Mouse (Mus musculus): ENCODE measurements around the gene Tec. TPM values are rescaled to one million over a fixed set of nuclear protein-coding genes. Genes with fewer than 3 reads are reported as not detected.

Gene Tec
- 2.9 and 3.0 TPM in 2 replicates for polyA plus RNA-seq (2014; fragmentation: Nextera tagmentation; extraction: Ambion mirVana)

DNA sequence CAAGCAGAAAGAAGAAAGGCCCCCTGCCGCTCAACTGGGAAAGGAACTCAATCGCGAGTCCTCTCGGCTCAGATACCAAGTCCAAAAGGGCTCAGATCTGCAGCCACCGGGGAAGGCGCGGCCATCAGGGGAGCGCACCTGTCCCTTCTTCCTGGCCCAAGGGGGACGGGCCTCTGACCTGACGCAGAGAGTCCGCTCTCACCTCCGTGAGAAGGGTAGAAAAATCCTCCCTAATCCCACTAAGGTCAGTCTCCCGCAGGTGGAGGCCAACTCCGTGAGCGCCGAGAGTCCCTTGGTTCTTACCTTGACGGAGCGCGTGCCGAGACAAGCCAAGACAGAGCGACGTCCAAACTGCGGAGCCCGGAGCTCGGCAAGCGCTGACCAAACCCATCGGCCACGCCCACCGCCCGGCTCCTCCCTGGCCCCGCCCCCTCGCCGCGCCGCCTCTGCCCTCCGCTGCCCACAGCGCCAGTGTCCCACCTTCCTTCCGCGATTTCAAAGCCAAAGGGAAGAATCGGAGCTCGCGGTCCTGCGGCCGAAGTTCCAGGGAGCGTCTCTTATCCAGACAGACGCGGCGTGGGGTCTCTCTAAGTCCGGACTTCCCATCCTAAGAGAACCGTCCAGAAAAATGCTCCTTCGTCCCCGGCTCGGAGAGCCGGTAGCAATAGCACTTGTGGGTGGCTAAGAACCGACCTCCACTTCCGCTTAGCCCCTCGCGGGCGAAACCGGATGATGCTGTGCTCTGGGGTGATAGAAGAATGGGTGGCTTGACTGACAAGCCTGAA lies at the start of gene Tec:
Gene Tec, minus strand, starts transcription at position 393 of the 785 bp plus-strand sequence.
- under 1% methylated on average over 59 of the region's 60 CpGs for WGBS
- no peak within 1 kb of the TSS for H3K27ac ChIP-seq (ENCODE audit: low read depth, low read length)
- no peaks in the 10 kb centered on the region for H3K36me3 ChIP-seq (ENCODE audit: control insufficient read depth, insufficient read depth, low read length)
- DNase-seq (ENCODE audit: low spot score), result peak; percentile 94
- H3K9me3 ChIP-seq (ENCODE audit: control insufficient read depth, low read length), result no peaks in the 10 kb centered on the region; the same call in 1 of the 2 replicates
- H3K4me2 ChIP-seq (ENCODE audit: low read depth, low read length, severe bottlenecking), result peak within 1 kb of the TSS; percentile 84
- no peaks in the 10 kb centered on the region for H3K4me1 ChIP-seq (replicated peaks; ENCODE audit: control insufficient read depth, insufficient read depth, low read length)
- peak within 1 kb of the TSS; percentile 46 for H3K4me3 ChIP-seq (ENCODE audit: low read depth, low read length)
- H3K9ac ChIP-seq (ENCODE audit: low read length), result peak within 1 kb of the TSS; percentile 56
- peaks cover 21% of the 10 kb centered on the region for H3K27me3 ChIP-seq (ENCODE audit: control insufficient read depth, insufficient read depth, low read length)
- ATAC-seq (replicated peaks; ENCODE audit: low FRiP score), result peak; percentile 95

DNA sequence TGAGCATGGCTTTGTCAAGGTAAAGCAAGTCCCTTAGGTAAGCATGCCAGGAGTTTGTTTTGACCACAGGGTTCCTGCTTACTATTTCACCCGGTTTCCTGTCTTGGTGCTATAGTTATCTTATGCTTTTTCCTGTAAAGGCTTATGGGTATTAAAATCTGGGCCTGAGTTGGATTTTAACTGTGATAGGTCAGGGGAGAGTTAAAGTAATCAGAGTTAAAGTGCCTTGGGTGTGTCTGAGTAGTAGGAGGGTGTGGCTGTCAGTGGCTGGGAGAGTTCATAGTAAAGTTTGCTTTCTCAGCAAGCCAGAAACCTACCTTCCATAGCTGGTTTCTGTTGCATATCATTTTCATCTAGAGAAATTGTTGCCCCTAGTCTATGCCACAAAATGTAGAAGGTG lies 48.6 kb upstream of the Tec start:
- H3K27ac ChIP-seq (ENCODE audit: low read depth, low read length), result no peak overlapping the region
- no peak overlapping the region for H3K9ac ChIP-seq (ENCODE audit: low read length)
- no peak overlapping the region for H3K4me3 ChIP-seq (ENCODE audit: low read depth, low read length)
- ATAC-seq (replicated peaks; ENCODE audit: low FRiP score) (no peak), DNase-seq (ENCODE audit: low spot score) (no peak)
- H3K4me1 ChIP-seq (replicated peaks; ENCODE audit: control insufficient read depth, insufficient read depth, low read length), result peaks cover 5% of the 10 kb centered on the region; the same call in 1 of the 2 replicates
- no peaks in the 10 kb centered on the region for H3K27me3 ChIP-seq (ENCODE audit: control insufficient read depth, insufficient read depth, low read length)
- no peak overlapping the region; the same call in 1 of the 2 replicates for H3K4me2 ChIP-seq (ENCODE audit: low read depth, low read length, severe bottlenecking)
- H3K36me3 ChIP-seq (ENCODE audit: control insufficient read depth, insufficient read depth, low read length), result no peaks in the 10 kb centered on the region
- H3K9me3 ChIP-seq (ENCODE audit: control insufficient read depth, low read length), result no peaks in the 10 kb centered on the region
- 65% methylated on average over 1 of the region's 1 CpGs for WGBS

DNA sequence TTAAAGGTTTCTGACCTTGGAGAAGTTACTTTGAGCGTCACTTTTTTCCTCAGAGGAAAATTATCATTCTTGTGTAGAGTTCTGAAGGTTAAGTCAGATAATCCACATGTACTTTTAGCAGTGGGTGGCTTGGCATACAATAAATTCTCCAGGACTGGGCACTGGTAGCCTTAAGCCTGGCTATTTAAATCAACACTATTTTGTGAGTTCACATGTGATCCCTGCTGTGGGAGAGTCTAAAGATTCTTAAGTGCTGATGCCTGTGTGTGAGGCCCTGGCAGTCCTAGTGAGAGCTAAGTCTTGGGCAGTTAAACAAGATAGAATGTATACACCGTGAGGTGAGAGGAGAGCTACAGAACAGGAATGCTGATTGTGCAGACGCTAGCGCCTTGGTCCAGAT lies 47.8 kb upstream of the Tec start:
- Histone ChIP-seq H3K4me1 (replicated peaks; ENCODE audit: control insufficient read depth, insufficient read depth, low read length) (peaks cover 5% of the 10 kb centered on the region; the same call in 1 of the 2 replicates), H3K4me2 (ENCODE audit: low read depth, low read length, severe bottlenecking) (peak overlapping the region; percentile 66), H3K4me3 (ENCODE audit: low read depth, low read length) (peak overlapping the region; percentile 95), H3K9me3 (ENCODE audit: control insufficient read depth, low read length) (no peaks in the 10 kb centered on the region), H3K27ac (ENCODE audit: low read depth, low read length) (no peak overlapping the region), H3K9ac (ENCODE audit: low read length) (peak overlapping the region; percentile 83), H3K36me3 (ENCODE audit: control insufficient read depth, insufficient read depth, low read length) (no peaks in the 10 kb centered on the region), H3K27me3 (ENCODE audit: control insufficient read depth, insufficient read depth, low read length) (no peaks in the 10 kb centered on the region)
- DNase-seq (ENCODE audit: low spot score), result no peak
- ATAC-seq (replicated peaks; ENCODE audit: low FRiP score), result no peak
- 42% methylated on average over 4 of the region's 4 CpGs for WGBS

DNA sequence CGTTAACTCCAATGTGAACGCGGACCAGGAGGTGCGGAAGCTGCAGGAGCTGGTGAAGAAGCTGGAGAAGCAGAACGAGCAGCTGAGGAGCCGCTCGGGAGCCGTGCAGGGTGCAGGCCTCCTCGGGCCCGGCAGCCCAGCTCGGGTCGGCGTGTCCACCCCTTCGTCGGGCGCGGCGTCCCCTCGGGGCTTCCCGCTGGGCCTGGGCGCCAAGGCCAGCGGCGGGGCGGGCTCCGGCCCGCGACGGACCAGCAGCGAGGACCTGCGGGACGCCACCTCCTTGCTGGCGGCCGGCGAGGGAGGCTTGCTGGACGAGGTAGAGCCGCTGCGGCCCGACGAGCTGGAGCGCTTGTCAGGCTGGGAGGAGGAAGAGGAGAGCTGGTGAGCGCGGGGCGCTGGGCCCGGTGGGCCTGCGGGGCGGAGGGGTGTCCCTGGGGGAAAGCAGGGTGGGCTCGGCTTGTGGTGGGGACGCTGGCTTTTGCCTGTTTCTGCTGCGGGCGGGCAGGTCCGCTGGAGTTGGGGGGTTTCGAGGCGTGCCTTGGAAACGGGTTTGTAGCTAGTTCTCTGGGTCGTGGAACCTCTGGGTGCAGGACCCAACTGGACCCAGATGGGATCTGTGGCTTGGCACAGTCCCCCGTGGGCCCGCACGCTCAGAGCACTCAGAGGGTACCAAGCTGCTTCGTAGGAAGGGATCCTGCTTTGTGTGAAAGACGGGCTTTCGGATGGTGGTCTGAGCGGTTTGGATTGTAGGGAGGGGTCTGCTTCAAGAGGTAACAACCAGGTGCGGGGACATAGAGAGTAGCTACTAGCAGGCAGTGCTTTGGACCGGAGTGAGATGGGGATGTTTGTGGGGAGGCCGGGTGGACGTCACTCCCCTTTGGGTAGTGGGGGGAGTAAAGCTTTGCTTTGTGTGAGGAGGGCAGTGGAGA lies 46.6 kb upstream of the Tec start:
- H3K9ac ChIP-seq (ENCODE audit: low read length), result peak overlapping the region; percentile 83
- peaks cover 5% of the 10 kb centered on the region; the same call in 1 of the 2 replicates for H3K4me1 ChIP-seq (replicated peaks; ENCODE audit: control insufficient read depth, insufficient read depth, low read length)
- WGBS, result under 1% methylated on average over 56 of the region's 66 CpGs
- H3K27ac ChIP-seq (ENCODE audit: low read depth, low read length), result peak overlapping the region; percentile 94
- peak overlapping the region; percentile 66 for H3K4me2 ChIP-seq (ENCODE audit: low read depth, low read length, severe bottlenecking)
- DNase-seq (ENCODE audit: low spot score), result peak; percentile 85
- H3K36me3 ChIP-seq (ENCODE audit: control insufficient read depth, insufficient read depth, low read length), result no peaks in the 10 kb centered on the region
- peak; percentile 36 for ATAC-seq (replicated peaks; ENCODE audit: low FRiP score)
- peak overlapping the region; percentile 95 for H3K4me3 ChIP-seq (ENCODE audit: low read depth, low read length)
- H3K9me3 ChIP-seq (ENCODE audit: control insufficient read depth, low read length), result no peaks in the 10 kb centered on the region
- no peaks in the 10 kb centered on the region for H3K27me3 ChIP-seq (ENCODE audit: control insufficient read depth, insufficient read depth, low read length)

DNA sequence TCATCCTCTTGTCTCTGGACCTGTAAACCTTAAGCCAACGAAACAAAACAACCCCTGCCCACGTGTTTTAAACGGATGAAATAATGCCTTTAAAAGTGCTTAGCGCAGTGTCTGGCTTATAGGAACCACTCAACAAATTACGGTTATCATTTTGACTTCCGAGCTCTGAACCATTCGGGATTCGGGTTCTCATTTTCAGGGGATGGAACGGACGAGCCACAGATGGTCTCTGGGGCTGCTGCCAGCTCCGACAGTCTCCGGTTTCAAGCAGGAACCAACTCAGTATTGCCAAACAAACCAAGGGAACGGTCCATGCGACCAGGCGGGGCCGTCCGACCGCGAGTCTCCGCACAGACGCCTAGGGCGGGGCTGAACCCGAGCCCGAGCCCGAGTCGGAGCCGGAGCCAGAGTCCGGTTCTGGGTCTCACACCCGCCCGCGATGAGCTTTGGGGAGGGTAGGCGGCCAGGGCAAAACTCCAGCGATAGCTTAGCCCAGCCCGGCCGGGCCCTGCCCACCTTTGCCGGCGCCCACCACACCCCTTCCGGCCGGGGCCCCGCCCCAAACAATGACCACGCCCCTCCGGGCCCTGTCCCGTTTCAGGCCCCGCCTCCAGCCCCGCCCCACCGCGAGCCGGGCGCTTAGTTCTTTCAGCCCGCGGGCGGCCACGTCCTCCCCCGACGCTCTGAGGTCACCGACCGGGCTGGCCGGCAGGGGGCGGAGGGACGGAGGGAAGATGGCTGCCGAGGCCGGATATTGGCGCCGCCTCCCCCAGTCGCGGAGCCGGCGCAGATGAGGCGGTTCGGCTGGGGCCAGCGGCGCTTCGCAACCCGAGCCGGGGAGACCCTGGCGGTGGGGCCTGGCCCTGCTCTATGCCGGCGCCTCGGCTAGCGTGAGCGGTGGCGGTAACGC lies 45.6 kb upstream of the Tec start, which contains the start of gene Slain2:
Gene Slain2, plus strand, starts transcription at position 657 of the 910 bp plus-strand sequence.
- WGBS, result under 1% methylated on average over 81 of the region's 83 CpGs
- Histone ChIP-seq H3K36me3 (ENCODE audit: control insufficient read depth, insufficient read depth, low read length) (no peaks in the 10 kb centered on the region), H3K27ac (ENCODE audit: low read depth, low read length) (peak within 1 kb of the TSS; percentile 94), H3K9ac (ENCODE audit: low read length) (peak within 1 kb of the TSS; percentile 83), H3K4me3 (ENCODE audit: low read depth, low read length) (peak within 1 kb of the TSS; percentile 95), H3K4me1 (replicated peaks; ENCODE audit: control insufficient read depth, insufficient read depth, low read length) (peaks cover 5% of the 10 kb centered on the region; the same call in 1 of the 2 replicates), H3K9me3 (ENCODE audit: control insufficient read depth, low read length) (no peaks in the 10 kb centered on the region), H3K27me3 (ENCODE audit: control insufficient read depth, insufficient read depth, low read length) (no peaks in the 10 kb centered on the region), H3K4me2 (ENCODE audit: low read depth, low read length, severe bottlenecking) (peak within 1 kb of the TSS; percentile 67)
- DNase-seq (ENCODE audit: low spot score) (peak; percentile 100), ATAC-seq (replicated peaks; ENCODE audit: low FRiP score) (peak; percentile 95)

DNA sequence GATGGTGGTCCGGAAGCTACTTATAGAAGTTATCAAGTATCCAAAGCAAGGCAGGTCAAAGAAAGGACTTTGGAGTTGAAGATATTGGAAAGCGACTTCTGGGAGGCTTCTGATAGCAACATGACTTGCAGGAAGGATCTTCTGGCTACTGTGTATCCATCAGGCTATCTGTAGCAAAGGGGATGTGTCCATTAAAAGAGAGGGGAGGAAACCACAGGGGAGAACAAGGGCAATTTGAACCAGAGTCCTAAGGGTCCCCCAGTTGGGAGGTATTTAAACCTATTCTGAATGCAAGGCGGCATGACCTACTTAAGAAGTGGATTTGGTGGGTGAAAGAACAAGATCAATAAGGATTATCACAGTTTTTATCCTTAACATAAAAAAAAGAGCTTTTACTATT lies 43.0 kb upstream of the Tec start:
- Histone ChIP-seq H3K36me3 (ENCODE audit: control insufficient read depth, insufficient read depth, low read length) (no peaks in the 10 kb centered on the region), H3K9me3 (ENCODE audit: control insufficient read depth, low read length) (no peaks in the 10 kb centered on the region), H3K9ac (ENCODE audit: low read length) (no peak overlapping the region), H3K4me3 (ENCODE audit: low read depth, low read length) (no peak overlapping the region), H3K27ac (ENCODE audit: low read depth, low read length) (no peak overlapping the region), H3K4me2 (ENCODE audit: low read depth, low read length, severe bottlenecking) (no peak overlapping the region), H3K4me1 (replicated peaks; ENCODE audit: control insufficient read depth, insufficient read depth, low read length) (peaks cover 3% of the 10 kb centered on the region; the same call in 1 of the 2 replicates), H3K27me3 (ENCODE audit: control insufficient read depth, insufficient read depth, low read length) (no peaks in the 10 kb centered on the region)
- 87% methylated on average over 3 of the region's 3 CpGs for whole genome bisulfite sequencing
- DNase-seq (ENCODE audit: low spot score) (no peak), ATAC-seq (replicated peaks; ENCODE audit: low FRiP score) (no peak)

DNA sequence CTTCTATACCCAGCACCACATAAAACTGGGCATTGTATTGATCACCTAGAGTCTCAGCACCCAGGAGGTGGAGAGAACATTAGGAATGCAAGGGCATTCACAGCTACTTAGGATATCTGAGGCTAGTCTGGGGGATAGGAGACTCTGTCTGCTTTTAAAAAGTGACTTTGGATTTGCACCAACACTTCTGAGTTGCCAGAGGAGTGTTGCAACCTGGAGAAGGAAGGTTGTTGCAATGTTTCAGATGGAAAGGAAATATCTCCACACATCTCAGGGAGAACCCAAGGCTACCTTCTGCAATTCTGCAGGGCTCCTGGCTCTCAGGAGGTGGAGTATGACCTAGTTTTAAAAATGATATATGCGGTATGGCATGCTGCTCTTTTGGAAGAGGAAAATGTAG lies 42.1 kb upstream of the Tec start:
- Histone ChIP-seq H3K36me3 (ENCODE audit: control insufficient read depth, insufficient read depth, low read length) (no peaks in the 10 kb centered on the region), H3K9ac (ENCODE audit: low read length) (no peak overlapping the region), H3K27ac (ENCODE audit: low read depth, low read length) (no peak overlapping the region), H3K9me3 (ENCODE audit: control insufficient read depth, low read length) (no peaks in the 10 kb centered on the region), H3K4me1 (replicated peaks; ENCODE audit: control insufficient read depth, insufficient read depth, low read length) (peaks cover 3% of the 10 kb centered on the region; the same call in 1 of the 2 replicates), H3K27me3 (ENCODE audit: control insufficient read depth, insufficient read depth, low read length) (no peaks in the 10 kb centered on the region), H3K4me2 (ENCODE audit: low read depth, low read length, severe bottlenecking) (no peak overlapping the region), H3K4me3 (ENCODE audit: low read depth, low read length) (no peak overlapping the region)
- no peak for ATAC-seq (replicated peaks; ENCODE audit: low FRiP score)
- WGBS, result 97% methylated on average over 1 of the region's 1 CpGs
- DNase-seq (ENCODE audit: low spot score), result no peak
